Mouse (Mus musculus) forebrain, embryonic 14.5 days (tissue): ENCODE measurements around the gene Ngdn. TPM values are rescaled to one million over a fixed set of nuclear protein-coding genes. Genes with fewer than 3 reads are reported as not detected.

Experiments
- ATAC-seq: fragments of 200-750 bp; cut with Nextera tagmentation; 2 replicates; pipeline ENCODE4 v1.8.0; 2017; ENCODE audit warnings: mild to moderate bottlenecking, moderate library complexity
- DNase-seq: peaks from one replicate; pipeline ENCODE4 v3.0.0-alpha.2; 2015; ENCODE audit warnings: low spot score
- H3K27ac ChIP-seq: fragments of 300-500 bp; sonication (generic); 2 replicates; pipeline ENCODE4 v1.5.1; 2014; ENCODE audit warnings: low read depth, mild to moderate bottlenecking, control low read depth, low read length, moderate library complexity
- H3K27me3 ChIP-seq: fragments of 300-500 bp; sonication (generic); replicated peaks from 2 replicates; pipeline ENCODE4 v1.6.1; 2014; ENCODE audit warnings: low read length, control low read depth, mixed read lengths; ENCODE audit not compliant: control insufficient read depth, insufficient read depth
- H3K36me3 ChIP-seq: fragments of 300-500 bp; sonication (generic); 2 replicates; pipeline ENCODE4 v1.6.1; 2014; ENCODE audit warnings: low read length, control low read depth; ENCODE audit not compliant: control insufficient read depth, insufficient read depth
- H3K4me1 ChIP-seq: fragments of 300-500 bp; sonication (generic); 2 replicates; pipeline ENCODE4 v1.6.1; 2014; ENCODE audit warnings: antibody characterized with exemption, low read length, control low read depth; ENCODE audit not compliant: control insufficient read depth, insufficient read depth
- H3K4me2 ChIP-seq: fragments of 300-500 bp; sonication (generic); 2 replicates; pipeline ENCODE4 v1.6.1; 2014; ENCODE audit warnings: mild to moderate bottlenecking, control low read depth, low read length
- H3K4me3 ChIP-seq: fragments of 300-500 bp; sonication (generic); 2 replicates; pipeline ENCODE4 v1.5.1; 2014; ENCODE audit warnings: low read depth, low read length, control low read depth
- H3K9ac ChIP-seq: fragments of 300-500 bp; sonication (generic); 2 replicates; pipeline ENCODE4 v1.6.1; 2014; ENCODE audit warnings: mild to moderate bottlenecking, low read length, control low read depth, moderate library complexity
- H3K9me3 ChIP-seq: fragments of 300-500 bp; sonication (generic); replicated peaks from 2 replicates; pipeline ENCODE4 v1.6.1; 2016; ENCODE audit warnings: low read length, control low read depth, mixed read lengths; ENCODE audit not compliant: control insufficient read depth
- WGBS: fragments of 180-500 bp; shearing (Covaris S2); extraction: QIAGEN DNeasy Blood & Tissue Kit; methylation state at CpG from one replicate; pipeline ENCODE4 v1.1.7; 2014; 5-methylcytosine and 5-hydroxymethylcytosine counted together
- polyA plus RNA-seq: library from polyadenylated mRNA; unstranded; fragments of >200 nt; fragmentation: Nextera tagmentation; extraction: Ambion mirVana; gene quantifications from 2 replicates; pipeline ENCODE4 v1.2.1, GENCODE M21; 2014

The Ngdn gene
- polyA plus RNA-seq, 1 experiment from 2014 or later: 64.1 TPM

GRCm38 (mm10) chr14:55055167-55055834 is 40.0 kb downstream of the Ngdn start:
- Histone ChIP-seq H3K9ac (peak overlapping the region; percentile 63), H3K4me2 (peak overlapping the region; percentile 65), H3K4me1 (peaks cover 42% of the 10 kb centered on the region), H3K36me3 (peaks cover 15% of the 10 kb centered on the region), H3K4me3 (peak overlapping the region; percentile 32), H3K27ac (peak overlapping the region; percentile 98), H3K9me3 (no peaks in the 10 kb centered on the region), H3K27me3 (no peaks in the 10 kb centered on the region)
- DNase-seq (peak; percentile 94), ATAC-seq (peak; percentile 40)
- 38% methylated on average over 11 of the region's 11 CpGs for WGBS

GRCm38 (mm10) chr14:55059009-55059408 is 43.8 kb downstream of the Ngdn start:
- Histone ChIP-seq H3K9ac (no peak overlapping the region), H3K27me3 (no peaks in the 10 kb centered on the region), H3K27ac (no peak overlapping the region), H3K9me3 (no peaks in the 10 kb centered on the region), H3K4me2 (peak overlapping the region; percentile 65), H3K4me3 (peak overlapping the region; percentile 15), H3K4me1 (peaks cover 59% of the 10 kb centered on the region), H3K36me3 (peaks cover 42% of the 10 kb centered on the region)
- DNase-seq: no peak
- no peak for ATAC-seq
- WGBS: 91% methylated on average over 1 of the region's 1 CpGs

- ATAC-seq: no peak
- peak overlapping the region; percentile 29; the same call in 1 of the 2 replicates for H3K9ac ChIP-seq
These were observed 44.7 kb downstream of the Ngdn start for GRCm38 (mm10) chr14:55059931-55060330.

GRCm38 (mm10) chr14:55061845-55062244 is 46.6 kb downstream of the Ngdn start:
- no peaks in the 10 kb centered on the region for H3K9me3 ChIP-seq
- no peak overlapping the region for H3K4me3 ChIP-seq
- H3K36me3 ChIP-seq: peaks cover 68% of the 10 kb centered on the region
- H3K27me3 ChIP-seq: no peaks in the 10 kb centered on the region
- ATAC-seq (no peak), DNase-seq (no peak)
- H3K27ac ChIP-seq: no peak overlapping the region; the same call in 1 of the 2 replicates
- peaks cover 47% of the 10 kb centered on the region for H3K4me1 ChIP-seq
- 47% methylated on average over 7 of the region's 7 CpGs for WGBS
- H3K9ac ChIP-seq: peak overlapping the region; percentile 25; the same call in 1 of the 2 replicates
- H3K4me2 ChIP-seq: peak overlapping the region; percentile 38

More at GRCm38 (mm10) chr14:55059931-55060330, 44.7 kb downstream of the Ngdn start:
- peak overlapping the region; percentile 8; the same call in 1 of the 2 replicates for H3K4me3 ChIP-seq
- 0 out of 2 replicates have a peak overlapping the region, but pooled peaks have one; percentile 41 for H3K27ac ChIP-seq
- peaks cover 59% of the 10 kb centered on the region for H3K4me1 ChIP-seq
- WGBS: 24% methylated on average over 5 of the region's 5 CpGs
- H3K4me2 ChIP-seq: peak overlapping the region; percentile 65
- H3K36me3 ChIP-seq: peaks cover 51% of the 10 kb centered on the region
- H3K27me3 ChIP-seq: no peaks in the 10 kb centered on the region
- DNase-seq: no peak
- no peaks in the 10 kb centered on the region for H3K9me3 ChIP-seq

- no peaks in the 10 kb centered on the region for H3K27me3 ChIP-seq
- peak overlapping the region; percentile 63 for H3K27ac ChIP-seq
- peak overlapping the region; percentile 8; the same call in 1 of the 2 replicates for H3K4me3 ChIP-seq
- ATAC-seq (peak; percentile 68), DNase-seq (peak; percentile 67)
- no peaks in the 10 kb centered on the region for H3K9me3 ChIP-seq
- WGBS: 27% methylated on average over 15 of the region's 17 CpGs
- peaks cover 75% of the 10 kb centered on the region for H3K36me3 ChIP-seq
- H3K9ac ChIP-seq: peak overlapping the region; percentile 40
- H3K4me1 ChIP-seq: peaks cover 41% of the 10 kb centered on the region
- peak overlapping the region; percentile 38 for H3K4me2 ChIP-seq
These were observed 47.4 kb downstream of the Ngdn start for GRCm38 (mm10) chr14:55062626-55063025.

GRCm38 (mm10) chr14:55063117-55063516 is 47.9 kb downstream of the Ngdn start:
- H3K9ac ChIP-seq: peak overlapping the region; percentile 40
- H3K27me3 ChIP-seq: no peaks in the 10 kb centered on the region
- H3K4me3 ChIP-seq: peak overlapping the region; percentile 8; the same call in 1 of the 2 replicates
- WGBS: 86% methylated on average over 5 of the region's 5 CpGs
- peak overlapping the region; percentile 38 for H3K4me2 ChIP-seq
- peaks cover 78% of the 10 kb centered on the region for H3K36me3 ChIP-seq
- no peaks in the 10 kb centered on the region for H3K9me3 ChIP-seq
- peaks cover 40% of the 10 kb centered on the region for H3K4me1 ChIP-seq
- ATAC-seq: no peak
- H3K27ac ChIP-seq: peak overlapping the region; percentile 63
- no peak for DNase-seq

- Histone ChIP-seq H3K4me1 (peaks cover 35% of the 10 kb centered on the region), H3K9ac (no peak overlapping the region; the same call in 1 of the 2 replicates), H3K4me3 (no peak overlapping the region), H3K9me3 (no peaks in the 10 kb centered on the region), H3K27ac (peak overlapping the region; percentile 63), H3K4me2 (peak overlapping the region; percentile 38; the same call in 1 of the 2 replicates), H3K36me3 (peaks cover 85% of the 10 kb centered on the region), H3K27me3 (no peaks in the 10 kb centered on the region)
- ATAC-seq: no peak
- no peak for DNase-seq
- WGBS: 91% methylated on average over 22 of the region's 22 CpGs
These were observed 48.5 kb downstream of the Ngdn start for GRCm38 (mm10) chr14:55063581-55064381.

GRCm38 (mm10) chr14:55064481-55065370 is 49.5 kb downstream of the Ngdn start:
- H3K4me1 ChIP-seq: peaks cover 26% of the 10 kb centered on the region
- no peaks in the 10 kb centered on the region for H3K27me3 ChIP-seq
- no peak overlapping the region for H3K9ac ChIP-seq
- 85% methylated on average over 35 of the region's 35 CpGs for WGBS
- H3K4me3 ChIP-seq: no peak overlapping the region
- 0 out of 2 replicates have a peak overlapping the region, but pooled peaks have one; percentile 11 for H3K27ac ChIP-seq
- H3K36me3 ChIP-seq: peaks cover 89% of the 10 kb centered on the region
- DNase-seq: no peak
- no peaks in the 10 kb centered on the region for H3K9me3 ChIP-seq
- H3K4me2 ChIP-seq: no peak overlapping the region
- no peak for ATAC-seq
